In genomic region chr10:7589592-7590233, GRCm38 (mm10) we compare ENCODE assay signal across 8 mouse cellular contexts. TPM values are rescaled to one million over a fixed set of nuclear protein-coding genes. Genes with fewer than 3 reads are reported as not detected.
DNase-seq lines count a peak whose midpoint lies in the region; ATAC-seq and TF ChIP-seq lines count a peak whose summit lies in the region.

Gene Lrp11 (plus strand): TSS chr10:7589800.

- H3K4me1 ChIP-seq in ES-E14 (ENCODE audit: control insufficient read depth in 2 of 2, insufficient read depth in 2 of 2, low read length in 2 of 2, poor library complexity in 1 of 2): peaks cover 0 to 5% of the 10 kb centered on the region in 2 experiments; a peak in 1 of 4 replicates
- peaks cover 30% of the 10 kb centered on the region for H3K4me1 ChIP-seq in forebrain, embryonic 15.5 days
- H3K4me1 ChIP-seq in lung, embryonic 14.5 days (ENCODE audit: insufficient read depth): peaks cover 8% of the 10 kb centered on the region; the same call in 1 of the 2 replicates
- H3K4me1 ChIP-seq in olfactory bulb, adult 2 months (ENCODE audit: control insufficient read depth, insufficient read depth, low read length): peaks cover 8% of the 10 kb centered on the region
- H3K4me1 ChIP-seq in thymus, adult 2 months (replicated peaks; ENCODE audit: control insufficient read depth, insufficient read depth, low read length): peaks cover 5% of the 10 kb centered on the region

- no peaks in the 10 kb centered on the region for H3K36me3 ChIP-seq in ES-E14 (ENCODE audit: control insufficient read depth, insufficient read depth, low read length, poor library complexity, severe bottlenecking)
- H3K36me3 ChIP-seq in forebrain, embryonic 15.5 days: no peaks in the 10 kb centered on the region
- no peaks in the 10 kb centered on the region for H3K36me3 ChIP-seq in lung, embryonic 14.5 days (ENCODE audit: insufficient read depth)
- H3K36me3 ChIP-seq in thymus, adult 2 months (ENCODE audit: control insufficient read depth, insufficient read depth, low read length): no peaks in the 10 kb centered on the region

- no peak within 1 kb of the TSS for H3K27ac ChIP-seq in ES-E14 (ENCODE audit: insufficient read depth, low read depth, low read length, poor library complexity, severe bottlenecking)
- H3K27ac ChIP-seq in forebrain, embryonic 15.5 days (replicated peaks): peak within 1 kb of the TSS; percentile 81
- H3K27ac ChIP-seq in layer of hippocampus, adult 2 months: peak within 1 kb of the TSS; percentile 91
- H3K27ac ChIP-seq in lung, embryonic 14.5 days (ENCODE audit: low read depth): no peak within 1 kb of the TSS
- H3K27ac ChIP-seq in olfactory bulb, adult 2 months (ENCODE audit: insufficient read depth, low read depth, low read length): peak within 1 kb of the TSS; percentile 30; the same call in 1 of the 2 replicates
- H3K27ac ChIP-seq in thymus, adult 2 months (ENCODE audit: control insufficient read depth, insufficient read depth, low read length): no peak within 1 kb of the TSS

- TF ChIP-seq POLR2A in olfactory bulb, adult 2 months (IDR thresholded peaks at IDR 0.05; ENCODE audit: insufficient read depth, low read depth, low read length): peak; percentile 74
- no peak for TF ChIP-seq POLR2A in thymus, adult 2 months (IDR thresholded peaks at IDR 0.05; ENCODE audit: control insufficient read depth, extremely low read depth, insufficient read depth, low read length, poor library complexity)

- H3K4me3 ChIP-seq in ES-E14 (ENCODE audit: insufficient read depth in 1 of 2, low read depth in 1 of 2, low read length in 2 of 2, poor library complexity in 1 of 2, severe bottlenecking in 1 of 2): peak within 1 kb of the TSS; percentile 90 to 99
- H3K4me3 ChIP-seq in forebrain, embryonic 15.5 days: peak within 1 kb of the TSS; percentile 73
- H3K4me3 ChIP-seq in layer of hippocampus, adult 2 months: peak within 1 kb of the TSS; percentile 89
- H3K4me3 ChIP-seq in lung, embryonic 14.5 days (ENCODE audit: low read depth, low read length): peak within 1 kb of the TSS; percentile 62
- peak within 1 kb of the TSS; percentile 81 for H3K4me3 ChIP-seq in olfactory bulb, adult 2 months (ENCODE audit: insufficient read depth, low read depth, low read length)
- H3K4me3 ChIP-seq in thymus, adult 2 months (ENCODE audit: control insufficient read depth, insufficient read depth, low read length): peak within 1 kb of the TSS; percentile 75

- H3K4me2 ChIP-seq in forebrain, embryonic 15.5 days (replicated peaks): peak within 1 kb of the TSS; percentile 98
- peak within 1 kb of the TSS; percentile 100 for H3K4me2 ChIP-seq in lung, embryonic 14.5 days

- peaks cover 3% of the 10 kb centered on the region; the same call in 1 of the 2 replicates for H3K27me3 ChIP-seq in forebrain, embryonic 15.5 days
- H3K27me3 ChIP-seq in lung, embryonic 14.5 days (ENCODE audit: insufficient read depth, low read length): peaks cover 15% of the 10 kb centered on the region; the same call in 1 of the 2 replicates
- H3K27me3 ChIP-seq in thymus, adult 2 months (ENCODE audit: control insufficient read depth, insufficient read depth, low read length): peaks cover 4% of the 10 kb centered on the region; the same call in 1 of the 2 replicates

- intact Hi-C loops in heart, postnatal 25 days (cut with DNase I): no loop called here

- WGBS in forebrain, embryonic 15.5 days: under 1% methylated on average over 74 of the region's 76 CpGs
- WGBS in lung, embryonic 14.5 days: under 1% methylated on average over 76 of the region's 76 CpGs
- under 1% methylated on average over 72 of the region's 76 CpGs for WGBS in olfactory bulb, adult 2 months
- WGBS in thymus, adult 2 months: under 1% methylated on average over 76 of the region's 76 CpGs

- peak; percentile 34 for TF ChIP-seq CTCF in layer of hippocampus, adult 2 months (conservative IDR thresholded peaks at IDR 0.05)
- TF ChIP-seq CTCF in lung, embryonic 14.5 days (IDR thresholded peaks at IDR 0.05; ENCODE audit: low read depth): no peak
- no peak for TF ChIP-seq CTCF in olfactory bulb, adult 2 months (IDR thresholded peaks at IDR 0.05; ENCODE audit: insufficient read depth, low read depth, low read length)
- peak; percentile 42; the same call in 1 of the 2 replicates for TF ChIP-seq CTCF in thymus, adult 2 months (IDR thresholded peaks at IDR 0.05; ENCODE audit: borderline replicate concordance, control insufficient read depth, extremely low read depth, insufficient read depth, low read length, poor library complexity)

- DNase-seq in ES-E14 (ENCODE audit: low read depth, low spot score): no peak
- DNase-seq in cerebellum, adult 11-12 months: peak; percentile 88
- DNase-seq in heart, postnatal 25 days (ENCODE audit: low spot score): peak; percentile 74
- peak; percentile 84 to 88 for DNase-seq in layer of hippocampus, adult 2 months (ENCODE audit: low spot score in 2 of 2)
- peak; percentile 95 for DNase-seq in lung, embryonic 14.5 days
- DNase-seq in thymus, adult 2 months: peak; percentile 93

- H3K9ac ChIP-seq in ES-E14 (ENCODE audit: insufficient read depth, low read depth, low read length, poor library complexity, severe bottlenecking): peak within 1 kb of the TSS; percentile 86
- peak within 1 kb of the TSS; percentile 83 for H3K9ac ChIP-seq in forebrain, embryonic 15.5 days (replicated peaks)
- peak within 1 kb of the TSS; percentile 54 for H3K9ac ChIP-seq in lung, embryonic 14.5 days

- H3K9me3 ChIP-seq in ES-E14 (ENCODE audit: control insufficient read depth, insufficient read depth, low read depth, low read length): no peaks in the 10 kb centered on the region
- no peaks in the 10 kb centered on the region for H3K9me3 ChIP-seq in forebrain, embryonic 15.5 days
- no peaks in the 10 kb centered on the region for H3K9me3 ChIP-seq in lung, embryonic 14.5 days (ENCODE audit: low read depth, low read length)

- in situ Hi-C loops in ES-E14 (cut with MboI; ENCODE audit: low sequenced_read_pairs in 2 of 2, unreplicated experiment in 2 of 2): no loop called here

- ATAC-seq in forebrain, embryonic 15.5 days (replicated peaks): peak; percentile 97
- ATAC-seq in lung, embryonic 14.5 days (ENCODE audit: insufficient read depth): peak; percentile 97

TF ChIP-seq in ES-E14, 5 proteins besides CTCF, POLR2A, EP300 and RAD21:
- TF ChIP-seq MAFK (IDR thresholded peaks at IDR 0.05; ENCODE audit: insufficient read depth, low read depth, low read length) (no peak), ZNF384 (IDR thresholded peaks at IDR 0.05; ENCODE audit: low read depth, low read length) (0 out of 2 replicates have a peak, but pooled peaks have one; percentile 10)

RNA-seq across cellular contexts. Expression of gene Lrp11, which starts in this region (rescaled TPM):
- 25.6 and 44.0 TPM in 2 replicates for total RNA-seq in ES-E14 (2012; rRNA removed)
- 41.6 and 43.6 TPM in 2 replicates for polyA plus RNA-seq in forebrain, embryonic 15.5 days (2015; fragmentation: Nextera tagmentation; extraction: Ambion mirVana)
- total RNA-seq in heart, postnatal 25 days (2021): 1 to 10 TPM; 2.5 to 2.6 TPM
- total RNA-seq in layer of hippocampus, adult 2 months (2021): 100 to 1,000 TPM; 197 to 200 TPM
- polyA plus RNA-seq in lung, embryonic 14.5 days (2014; fragmentation: Nextera tagmentation; extraction: Ambion mirVana): 6.3 and 7.4 TPM in 2 replicates
- not detected in 2 replicates for polyA plus RNA-seq in olfactory bulb, adult 2 months (2012; ENCODE audit: insufficient read depth, insufficient read length, low replicate concordance, missing spikeins)
- polyA plus RNA-seq in thymus, adult 2 months (2012; rRNA removed): 3.8 and 5.0 TPM in 2 replicates

Comparison
In these comparisons a context has a peak if more than half of its experiments do, and no peak if none do; other contexts are left out.
1. H3K27ac ChIP-seq: peak in forebrain, embryonic 15.5 days (single experiment), layer of hippocampus, adult 2 months (single experiment) and olfactory bulb, adult 2 months (single experiment); none in ES-E14 (single experiment), lung, embryonic 14.5 days (single experiment) and thymus, adult 2 months (single experiment).
2. CTCF ChIP-seq: peak in layer of hippocampus, adult 2 months (single experiment) and thymus, adult 2 months (single experiment); none in lung, embryonic 14.5 days (single experiment) and olfactory bulb, adult 2 months (single experiment).
3. Peak in every context shown above with its lines, with median percentiles within 50 percentile points of each other: H3K4me3 ChIP-seq and H3K9ac ChIP-seq.